Mouse (Mus musculus): Measurements from ENCODE around the gene Hsd17b12.

Gene Hsd17b12

DNA sequence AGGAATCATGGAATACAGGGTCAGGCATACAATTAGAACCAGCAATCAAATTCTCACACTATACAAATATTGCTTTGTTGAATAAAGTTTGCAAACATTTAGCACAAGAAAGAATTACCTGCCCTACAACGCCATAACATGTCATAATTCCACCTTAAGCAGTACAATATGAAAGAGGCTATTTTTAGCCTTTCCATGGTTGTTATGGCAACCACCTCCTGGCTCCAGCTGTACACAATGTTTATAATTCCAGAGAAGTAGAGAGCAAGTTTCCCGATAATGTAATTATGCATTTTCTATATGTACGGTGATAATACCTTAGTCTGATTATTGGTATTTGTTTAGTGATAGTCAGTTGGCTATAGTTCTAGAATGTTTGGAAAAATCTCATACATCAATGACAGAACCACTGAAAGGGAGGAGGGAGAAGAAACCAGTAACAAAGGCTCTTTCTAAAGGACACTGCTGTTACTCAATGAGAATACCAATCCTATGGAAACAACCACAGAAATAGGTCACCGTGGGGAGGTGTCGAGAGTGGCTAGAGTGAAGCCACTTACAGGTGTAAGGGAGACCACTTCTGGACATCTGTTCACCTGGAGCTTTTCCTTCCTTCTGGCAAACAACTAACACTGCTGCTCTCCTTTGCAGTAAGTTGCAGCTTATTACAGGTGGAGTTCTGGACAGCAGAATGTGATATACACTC is 108.1 kb downstream of the Hsd17b12 start:
- H3K36me3 ChIP-seq (ENCODE audit: control insufficient read depth, insufficient read depth, low read length, poor library complexity, severe bottlenecking) = no peaks in the 10 kb centered on the region
- DNase-seq (ENCODE audit: low read depth, low spot score) = no peak
- H3K27me3 ChIP-seq (ENCODE audit: control insufficient read depth, insufficient read depth, low read length, poor library complexity, severe bottlenecking) = no peaks in the 10 kb centered on the region

DNA sequence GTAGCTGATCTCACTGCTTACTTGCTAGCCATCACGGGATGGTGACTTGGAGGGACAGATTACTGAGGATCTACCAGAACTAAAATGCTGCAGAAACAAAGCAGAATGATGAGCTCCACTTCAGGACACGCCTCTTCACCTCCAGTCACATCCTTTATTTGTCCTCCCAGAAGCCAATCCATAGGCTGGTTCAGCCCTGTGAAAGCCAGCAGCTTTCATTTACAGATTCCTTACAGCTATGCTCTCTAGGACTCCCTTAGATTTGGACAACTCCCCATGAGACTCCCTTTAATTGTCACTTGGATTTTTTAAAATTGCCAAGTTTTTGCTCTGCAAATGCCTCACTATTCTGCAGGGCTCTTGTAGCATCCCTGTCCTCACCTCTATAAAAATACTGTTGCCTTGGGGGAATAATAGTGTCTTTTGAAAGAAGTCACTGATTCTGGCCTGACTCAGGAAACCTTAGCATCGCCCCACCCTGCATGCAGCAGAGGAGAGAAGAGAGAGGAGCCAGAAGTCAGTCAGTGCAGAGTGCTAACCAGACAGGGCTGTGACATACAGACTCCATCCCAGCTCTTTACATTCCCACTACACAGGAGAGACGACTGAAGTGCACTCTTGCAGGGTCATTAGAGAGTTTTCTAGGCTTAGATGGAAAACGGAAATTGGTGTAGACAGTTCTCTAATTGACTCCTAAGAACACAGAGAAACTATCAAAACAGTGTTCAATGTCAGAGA is 108.9 kb downstream of the Hsd17b12 start:
- Histone ChIP-seq H3K36me3 (ENCODE audit: control insufficient read depth, insufficient read depth, low read length, poor library complexity, severe bottlenecking) (no peaks in the 10 kb centered on the region), H3K27me3 (ENCODE audit: control insufficient read depth, insufficient read depth, low read length, poor library complexity, severe bottlenecking) (no peaks in the 10 kb centered on the region)
- DNase-seq (ENCODE audit: low read depth, low spot score) = no peak

DNA sequence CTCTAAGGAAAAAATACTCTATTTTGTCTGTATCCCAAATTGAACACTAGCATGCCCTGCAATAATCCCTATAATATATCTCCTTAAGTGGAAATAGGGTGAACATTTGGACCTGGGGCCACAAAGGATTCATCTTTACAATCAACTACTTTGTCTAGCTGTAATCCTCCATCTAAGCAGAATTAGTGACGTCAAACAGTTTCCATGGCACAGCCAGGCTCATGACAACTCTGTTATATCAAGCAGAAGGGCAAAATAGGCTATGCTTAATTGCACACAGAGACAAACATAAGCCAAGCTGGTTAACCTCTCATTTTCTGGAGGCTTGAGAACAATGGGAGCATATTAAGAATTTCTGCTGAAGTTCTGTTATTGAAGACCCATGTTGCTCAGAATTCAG is 109.5 kb downstream of the Hsd17b12 start:
- peaks cover 2% of the 10 kb centered on the region; the same call in 1 of the 2 replicates for H3K36me3 ChIP-seq (ENCODE audit: control insufficient read depth, insufficient read depth, low read length, poor library complexity, severe bottlenecking)
- no peak for DNase-seq (ENCODE audit: low read depth, low spot score)
- H3K27me3 ChIP-seq (ENCODE audit: control insufficient read depth, insufficient read depth, low read length, poor library complexity, severe bottlenecking) = no peaks in the 10 kb centered on the region

DNA sequence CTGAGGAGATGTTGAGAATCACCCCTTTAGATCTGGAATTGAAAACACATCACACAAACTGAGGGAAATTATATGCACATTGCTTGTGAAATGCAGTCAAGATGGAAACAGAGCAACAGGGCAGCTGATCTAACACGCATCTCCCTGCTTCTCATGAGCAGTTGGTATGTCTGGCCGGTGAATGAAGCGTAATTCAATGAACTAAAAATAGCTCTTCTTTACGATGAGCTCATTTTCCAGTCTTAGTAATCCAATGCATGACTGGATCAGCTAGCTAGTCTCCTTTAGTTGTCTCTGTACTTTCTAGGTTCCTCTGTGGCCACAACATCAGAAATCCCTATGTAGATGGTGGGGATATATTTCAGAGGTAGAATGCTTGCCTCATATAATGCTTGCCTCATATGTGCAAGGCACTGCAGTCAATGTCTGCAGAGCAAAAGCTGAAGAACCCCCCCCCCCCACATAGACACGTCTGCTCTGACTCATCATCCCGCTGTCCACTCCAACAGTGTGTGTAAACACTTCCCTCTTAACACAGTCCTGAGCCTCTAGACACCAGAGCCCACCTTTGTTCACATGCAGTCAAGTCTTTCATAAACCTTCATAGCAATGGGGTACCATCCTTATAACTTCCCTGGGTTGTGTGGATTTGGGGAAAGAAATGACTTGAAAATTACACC is 112.2 kb downstream of the Hsd17b12 start:
- Histone ChIP-seq H3K36me3 (ENCODE audit: control insufficient read depth, insufficient read depth, low read length, poor library complexity, severe bottlenecking) (peaks cover 2% of the 10 kb centered on the region; the same call in 1 of the 2 replicates), H3K27me3 (ENCODE audit: control insufficient read depth, insufficient read depth, low read length, poor library complexity, severe bottlenecking) (no peaks in the 10 kb centered on the region)
- no peak for DNase-seq (ENCODE audit: low read depth, low spot score)

DNA sequence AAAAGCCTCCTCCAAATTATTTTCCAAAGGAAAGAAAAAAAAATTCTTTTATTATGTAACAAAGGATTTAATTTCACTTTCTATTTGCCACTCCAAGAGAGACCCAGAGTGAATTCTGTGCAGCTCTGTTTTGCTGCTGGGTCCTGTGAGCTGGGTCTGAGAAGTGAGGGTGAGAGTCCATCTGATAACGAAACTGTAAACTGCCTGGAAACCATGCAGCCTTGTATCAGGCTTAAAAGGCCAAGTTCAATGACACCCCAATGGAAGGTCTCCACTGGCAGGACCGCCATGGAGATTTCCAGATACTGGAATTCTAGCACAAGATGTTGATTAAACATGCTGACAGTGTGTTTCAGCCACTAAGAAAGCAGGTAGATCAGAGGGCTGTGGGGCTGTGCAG is 113.6 kb downstream of the Hsd17b12 start:
- no peak for DNase-seq (ENCODE audit: low read depth, low spot score)
- peaks cover 2% of the 10 kb centered on the region; the same call in 1 of the 2 replicates for H3K36me3 ChIP-seq (ENCODE audit: control insufficient read depth, insufficient read depth, low read length, poor library complexity, severe bottlenecking)
- H3K27me3 ChIP-seq (ENCODE audit: control insufficient read depth, insufficient read depth, low read length, poor library complexity, severe bottlenecking) = no peaks in the 10 kb centered on the region

DNA sequence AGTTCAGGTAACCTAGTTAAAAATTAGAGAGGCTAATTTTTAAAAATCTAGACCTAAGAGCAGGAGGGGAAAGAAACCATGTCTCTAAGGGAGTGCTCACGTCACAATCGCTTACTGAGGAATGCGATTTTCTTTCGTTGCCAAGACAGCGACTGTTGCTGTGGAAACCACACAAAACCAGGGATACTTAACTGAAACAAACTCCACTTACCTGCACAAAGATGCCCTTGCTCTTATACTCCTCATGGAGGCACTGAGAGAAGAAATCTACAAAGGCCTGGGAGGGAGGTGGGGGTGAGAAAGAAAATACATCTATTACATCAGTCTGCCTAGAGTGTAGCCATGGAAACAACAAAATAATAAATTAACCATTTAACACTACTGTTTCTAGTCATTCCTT is 114.1 kb downstream of the Hsd17b12 start:
- DNase-seq (ENCODE audit: low read depth, low spot score) = no peak
- Histone ChIP-seq H3K36me3 (ENCODE audit: control insufficient read depth, insufficient read depth, low read length, poor library complexity, severe bottlenecking) (peaks cover 2% of the 10 kb centered on the region; the same call in 1 of the 2 replicates), H3K27me3 (ENCODE audit: control insufficient read depth, insufficient read depth, low read length, poor library complexity, severe bottlenecking) (no peaks in the 10 kb centered on the region)

DNA sequence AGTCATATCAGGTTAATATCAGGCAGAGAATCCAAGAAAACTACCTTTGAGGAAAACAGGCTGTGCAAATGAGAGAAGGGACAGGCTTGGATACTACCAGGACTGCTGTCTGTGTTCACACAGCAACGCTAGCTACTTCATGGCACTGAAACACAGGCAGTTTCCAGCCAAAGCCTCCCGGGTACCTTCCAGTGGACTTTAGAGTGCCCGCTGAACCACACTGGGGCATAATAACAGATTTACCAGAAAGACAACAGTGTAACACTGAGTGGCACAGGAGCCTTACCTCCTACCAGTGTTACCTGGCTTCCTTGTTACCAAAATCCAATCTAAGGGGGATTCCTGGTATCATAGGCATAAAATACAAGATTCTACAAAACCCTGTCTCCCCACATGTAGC is 115.3 kb downstream of the Hsd17b12 start:
- H3K36me3 ChIP-seq (ENCODE audit: control insufficient read depth, insufficient read depth, low read length, poor library complexity, severe bottlenecking) = peaks cover 2% of the 10 kb centered on the region; the same call in 1 of the 2 replicates
- no peak for DNase-seq (ENCODE audit: low read depth, low spot score)
- no peaks in the 10 kb centered on the region for H3K27me3 ChIP-seq (ENCODE audit: control insufficient read depth, insufficient read depth, low read length, poor library complexity, severe bottlenecking)

DNA sequence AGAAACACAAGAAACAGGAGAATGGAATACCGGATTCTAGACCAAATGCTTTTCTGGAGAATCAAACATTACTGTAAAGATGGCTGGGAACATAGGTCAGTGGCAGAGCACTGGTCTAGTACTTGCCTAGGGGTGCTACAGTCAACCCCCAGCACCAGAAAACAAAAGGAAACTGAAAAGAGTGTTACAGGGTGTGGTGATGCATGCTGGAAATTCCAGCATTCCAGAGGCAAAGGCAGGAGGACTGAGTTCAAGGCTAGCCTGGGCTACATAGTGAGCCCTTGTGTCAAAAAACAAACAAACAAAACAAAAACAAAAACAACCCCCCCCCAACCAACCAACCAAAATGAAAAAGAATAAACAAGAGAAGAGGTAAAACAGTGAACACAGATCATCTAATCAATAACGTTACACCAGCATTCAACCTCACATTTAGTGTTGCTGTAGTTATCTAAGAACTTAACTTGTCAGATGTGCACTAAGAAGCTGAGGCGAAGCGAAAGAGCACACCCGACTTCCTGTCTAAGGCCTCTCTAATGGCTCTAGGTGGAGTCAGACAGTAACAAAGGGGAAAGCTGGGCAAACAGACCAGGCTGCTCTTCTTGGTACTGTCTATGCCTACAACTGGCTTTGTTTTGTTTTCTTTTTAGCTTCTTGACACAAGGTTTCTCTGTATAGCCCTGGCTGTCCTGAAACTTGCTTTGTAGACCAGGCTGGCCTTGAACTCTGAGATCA is 117.2 kb downstream of the Hsd17b12 start:
- no peak for DNase-seq (ENCODE audit: low read depth, low spot score)
- no peaks in the 10 kb centered on the region for H3K27me3 ChIP-seq (ENCODE audit: control insufficient read depth, insufficient read depth, low read length, poor library complexity, severe bottlenecking)

DNA sequence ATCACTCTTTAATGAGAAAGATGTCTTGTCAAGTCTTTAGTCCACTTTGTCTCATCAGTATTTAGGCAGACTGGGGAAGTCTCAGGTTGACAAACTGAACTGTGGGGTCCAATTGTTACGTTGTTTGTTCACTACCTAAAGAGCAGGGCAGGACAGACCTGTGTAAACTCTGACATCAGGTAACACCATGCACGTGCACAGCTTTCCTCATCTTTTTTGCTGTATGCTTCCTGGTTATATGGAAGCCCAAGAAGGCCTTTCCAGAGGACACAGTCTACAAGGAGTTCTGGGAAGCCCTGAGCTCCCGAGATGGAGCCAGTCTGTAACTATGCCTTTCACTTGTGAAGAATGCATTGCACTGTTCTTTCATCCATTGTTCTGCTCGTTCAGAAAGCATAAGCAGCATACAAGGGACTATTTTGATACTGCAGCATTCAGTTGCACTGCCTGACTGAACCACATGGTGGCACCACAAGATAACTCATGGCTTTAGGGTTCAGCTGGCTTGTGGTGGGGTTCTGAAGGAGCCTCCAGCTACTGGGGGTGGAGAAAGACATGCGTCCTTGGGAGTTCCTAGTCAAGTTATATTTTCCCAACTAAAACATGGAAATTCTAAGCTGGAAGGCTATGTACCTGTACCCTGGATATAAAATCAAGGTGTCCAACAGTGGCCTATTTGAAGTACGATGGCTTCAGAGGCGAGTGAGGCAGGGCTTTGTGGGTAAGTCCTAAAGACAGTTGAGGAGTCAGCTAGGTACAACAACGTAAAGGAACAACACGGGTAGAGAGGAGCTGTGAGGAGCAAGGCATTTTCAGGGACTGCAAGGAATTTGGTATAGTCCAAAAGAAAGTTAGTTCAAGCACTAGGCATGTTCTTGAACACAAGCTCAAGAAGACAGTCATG is 122.1 kb downstream of the Hsd17b12 start:
- Histone ChIP-seq H3K27me3 (ENCODE audit: control insufficient read depth, insufficient read depth, low read length, poor library complexity, severe bottlenecking) (no peaks in the 10 kb centered on the region), H3K36me3 (ENCODE audit: control insufficient read depth, insufficient read depth, low read length, poor library complexity, severe bottlenecking) (peaks cover 3% of the 10 kb centered on the region; the same call in 1 of the 2 replicates)
- DNase-seq (ENCODE audit: low read depth, low spot score) = peak; percentile 65

More for the DNA sequence above, 117.2 kb downstream of the Hsd17b12 start:
- H3K36me3 ChIP-seq (ENCODE audit: control insufficient read depth, insufficient read depth, low read length, poor library complexity, severe bottlenecking) = peaks cover 2% of the 10 kb centered on the region; the same call in 1 of the 2 replicates

DNA sequence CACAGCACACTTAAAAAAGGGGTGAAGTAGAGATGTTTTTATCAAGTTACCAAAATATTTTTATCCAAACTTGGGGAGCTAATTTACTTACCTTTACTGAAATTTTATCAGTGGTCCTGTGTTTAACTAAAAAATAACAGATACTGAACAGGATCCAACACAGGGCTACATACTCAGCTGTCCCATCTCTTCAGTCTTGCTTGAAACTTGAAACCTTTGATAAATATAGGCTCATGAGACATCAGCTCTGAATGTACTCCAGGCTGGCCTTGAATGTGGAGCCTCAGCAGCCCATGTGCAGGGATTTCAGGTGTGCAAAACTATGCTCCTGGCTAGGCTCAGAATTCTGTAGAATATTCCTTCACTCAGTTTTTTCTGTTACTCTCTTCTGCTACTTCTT is 127.2 kb downstream of the Hsd17b12 start:
- DNase-seq (ENCODE audit: low read depth, low spot score) = no peak
- peaks cover 3% of the 10 kb centered on the region; the same call in 1 of the 2 replicates for H3K36me3 ChIP-seq (ENCODE audit: control insufficient read depth, insufficient read depth, low read length, poor library complexity, severe bottlenecking)
- no peaks in the 10 kb centered on the region for H3K27me3 ChIP-seq (ENCODE audit: control insufficient read depth, insufficient read depth, low read length, poor library complexity, severe bottlenecking)

DNA sequence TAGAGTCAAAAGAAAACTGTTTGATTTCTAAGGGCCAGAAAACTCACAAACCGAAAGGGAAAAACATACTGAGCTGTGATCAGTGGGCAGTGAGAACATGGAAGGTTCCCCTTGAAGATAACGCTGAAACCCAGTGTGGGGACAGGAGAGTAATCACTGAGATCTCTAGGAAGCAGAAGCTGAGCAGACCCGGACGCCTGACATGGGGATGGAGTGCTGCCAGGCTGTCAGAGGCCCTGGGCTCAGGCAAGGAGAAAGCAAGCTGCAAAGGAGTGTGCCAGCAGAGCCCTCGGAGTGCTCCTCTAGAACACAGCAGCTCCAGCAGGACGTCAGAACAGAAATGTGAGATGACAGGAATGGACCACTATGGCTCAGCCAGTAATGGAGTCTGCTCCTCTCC is 133.1 kb downstream of the Hsd17b12 start:
- H3K27me3 ChIP-seq (ENCODE audit: control insufficient read depth, insufficient read depth, low read length, poor library complexity, severe bottlenecking) = no peaks in the 10 kb centered on the region; the same call in 1 of the 2 replicates
- no peak for DNase-seq (ENCODE audit: low read depth, low spot score)
- no peaks in the 10 kb centered on the region for H3K36me3 ChIP-seq (ENCODE audit: control insufficient read depth, insufficient read depth, low read length, poor library complexity, severe bottlenecking)

DNA sequence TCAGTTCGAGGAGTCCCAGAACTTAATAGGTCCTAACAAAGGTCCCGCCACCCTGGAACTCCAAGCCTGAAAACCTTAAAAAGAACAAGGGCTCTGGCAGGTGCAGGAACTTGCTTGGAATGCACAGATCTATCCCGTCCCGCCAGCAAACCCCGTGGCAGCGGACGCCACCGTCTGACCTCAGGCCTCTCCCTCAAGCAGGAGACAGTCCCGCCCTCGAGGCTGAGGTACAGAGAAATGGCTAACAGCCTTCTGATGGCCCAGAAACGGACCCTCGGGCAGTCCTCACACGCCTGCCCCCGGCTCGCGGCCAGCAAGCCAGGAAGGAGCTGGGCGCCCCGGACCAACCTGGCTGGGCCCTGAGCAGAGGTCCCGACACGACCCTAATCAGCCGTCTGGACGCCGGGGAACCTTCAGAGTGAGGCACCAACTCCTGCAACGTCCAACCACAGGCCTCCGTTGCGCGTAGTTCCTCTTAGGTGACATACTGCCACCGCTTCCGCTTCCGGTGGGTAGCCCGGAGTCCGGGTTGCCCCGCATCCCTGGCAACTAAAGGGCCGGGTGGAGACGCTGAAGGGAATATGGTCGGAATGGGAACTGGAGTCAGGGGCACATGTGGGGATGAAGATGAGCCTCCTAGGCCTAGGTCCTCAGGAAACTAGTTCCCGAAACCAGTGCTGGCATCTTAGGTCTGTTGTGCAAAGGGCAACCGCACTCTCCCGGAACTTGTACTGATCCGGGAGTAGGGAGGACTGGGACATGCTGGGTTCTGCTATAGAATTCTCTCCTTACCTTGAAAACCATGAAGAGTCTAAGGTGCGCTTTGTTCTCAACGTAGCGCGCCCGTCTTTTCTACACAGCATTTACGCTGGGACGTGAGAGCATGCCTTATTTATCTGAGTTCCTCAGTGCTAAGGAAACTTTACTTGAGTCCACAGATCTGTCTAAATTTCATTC is 147.2 kb downstream of the Hsd17b12 start, which contains the start of gene Alkbh3:
Gene Alkbh3, minus strand, starts transcription at position 473 of the 957 bp plus-strand sequence.
- no peaks in the 10 kb centered on the region for H3K27me3 ChIP-seq (ENCODE audit: control insufficient read depth, insufficient read depth, low read length, poor library complexity, severe bottlenecking)
- DNase-seq (ENCODE audit: low read depth, low spot score) = peak; percentile 92

DNA sequence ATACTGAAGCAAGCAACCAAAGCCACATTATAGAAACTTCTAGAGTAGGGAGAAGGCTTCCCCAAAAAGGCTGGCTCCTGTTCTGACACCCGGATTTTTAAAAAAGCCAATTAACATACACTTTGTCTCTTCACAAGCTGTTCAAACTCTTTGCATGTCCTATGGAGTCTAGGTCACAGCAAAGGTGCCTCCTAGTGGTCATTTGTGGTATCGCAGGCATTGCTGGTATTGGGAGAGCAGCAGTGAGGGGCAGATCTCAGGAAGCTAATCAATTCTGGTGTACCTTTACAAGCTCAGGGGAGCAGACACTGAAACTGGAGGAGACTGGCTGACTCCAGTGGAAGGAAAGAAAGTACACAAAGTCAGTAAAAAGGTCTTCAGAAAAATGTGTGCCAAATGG is 155.4 kb downstream of the Hsd17b12 start:
- DNase-seq (ENCODE audit: low read depth, low spot score) = peak; percentile 85
- no peaks in the 10 kb centered on the region for H3K27me3 ChIP-seq (ENCODE audit: control insufficient read depth, insufficient read depth, low read length, poor library complexity, severe bottlenecking)
- H3K36me3 ChIP-seq (ENCODE audit: control insufficient read depth, insufficient read depth, low read length, poor library complexity, severe bottlenecking) = peaks cover 19% of the 10 kb centered on the region

More for the DNA sequence above, 147.2 kb downstream of the Hsd17b12 start, which contains the start of gene Alkbh3:
- H3K36me3 ChIP-seq (ENCODE audit: control insufficient read depth, insufficient read depth, low read length, poor library complexity, severe bottlenecking) = 0 out of 2 replicates have a peak, but pooled peaks cover 5% of the 10 kb centered on the region
